Mouse (Mus musculus) embryo, embryonic 9.5 days (tissue): ENCODE data around the gene Tmem120b.

ENCODE experiments used
- DNase-seq: peaks from one replicate; pipeline ENCODE4 v3.0.0-alpha.2; 2017; ENCODE audit errors: extremely low spot score

The Tmem120b gene

DNA sequence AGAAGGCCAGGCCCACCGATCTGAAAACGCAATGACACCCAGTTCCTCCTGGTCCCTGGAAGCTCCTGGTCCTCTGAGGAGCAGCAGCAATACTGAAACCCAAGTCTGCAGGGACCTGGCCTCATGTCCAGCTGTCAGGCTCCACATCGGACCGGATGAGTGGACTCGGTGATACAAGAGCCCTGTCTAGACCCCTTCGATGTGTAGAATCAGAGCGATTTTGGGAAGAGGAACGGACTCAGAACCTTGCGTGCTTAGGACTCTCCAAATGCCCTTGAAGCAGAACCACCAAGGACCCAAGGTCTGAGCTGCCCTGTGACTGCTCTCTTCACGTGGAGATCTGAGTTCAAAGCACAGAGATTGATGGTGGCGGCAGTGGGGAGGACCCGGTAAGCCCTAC lies at the start of gene Tmem120b:
Tmem120b (plus strand) TSS at position 301 of the 400 bp plus-strand sequence.
- DNase-seq = no peak

GRCm38 (mm10) chr5:123019336-123020016 lies 48.7 kb upstream of the Tmem120b start:
- no peak for DNase-seq

DNA sequence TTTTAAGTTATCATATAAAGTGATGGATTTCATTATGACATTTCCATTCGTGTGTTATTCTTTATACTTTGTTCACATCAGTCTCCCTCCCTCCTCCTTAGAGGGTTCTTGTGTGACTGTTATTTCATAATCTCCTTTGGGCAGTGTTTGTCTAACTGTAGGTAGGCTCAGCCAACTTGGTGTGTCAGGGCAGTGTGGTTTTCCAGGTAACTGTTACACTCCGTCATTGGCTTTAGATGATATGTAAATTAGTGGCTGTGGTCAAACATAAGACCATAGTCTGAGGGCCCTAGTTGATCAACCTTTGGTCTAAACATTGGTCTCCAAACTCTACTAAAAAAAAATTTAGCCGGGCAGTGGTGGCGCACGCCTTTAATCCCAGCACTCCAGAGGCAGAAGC lies 47.8 kb upstream of the Tmem120b start:
- no peak for DNase-seq

DNA sequence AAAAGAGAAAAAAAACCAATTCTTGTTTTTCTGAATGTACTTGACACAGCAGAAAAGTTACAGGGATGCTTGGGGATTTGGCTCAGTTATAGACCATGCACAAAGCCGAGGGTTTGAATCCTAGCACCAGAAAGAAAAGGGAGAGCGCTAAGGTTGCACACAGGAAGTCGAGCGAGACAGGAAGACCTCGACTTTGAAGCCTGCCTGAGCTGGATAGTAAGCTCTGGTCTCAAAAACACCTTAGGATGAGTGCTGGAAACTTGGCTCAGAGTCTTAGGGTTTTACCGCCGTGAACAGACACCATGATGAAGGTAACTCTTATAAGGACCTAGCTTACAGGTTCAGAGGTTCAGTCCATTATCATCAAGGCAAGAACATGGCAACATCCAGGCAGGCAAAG lies 46.8 kb upstream of the Tmem120b start:
- no peak for DNase-seq

DNA sequence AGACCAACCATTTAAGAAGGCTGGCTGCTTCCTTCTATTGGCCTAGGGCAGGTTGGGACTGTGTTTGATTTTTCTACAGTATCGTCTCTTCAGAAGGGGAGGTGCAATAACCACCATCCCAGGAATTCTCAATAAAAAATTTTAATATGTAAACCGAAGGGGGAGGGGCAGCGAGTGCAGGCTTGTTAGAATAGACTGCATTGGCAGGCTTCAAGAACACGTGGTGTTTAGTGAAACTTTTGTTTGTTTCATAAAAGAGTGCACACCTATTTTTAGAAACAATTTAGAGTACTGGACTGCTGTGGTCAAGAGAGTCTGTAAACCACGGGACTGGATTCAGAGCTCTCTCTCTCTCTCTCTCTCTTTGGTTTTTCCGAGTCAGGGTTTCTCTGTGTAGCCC lies 45.2 kb upstream of the Tmem120b start:
- no peak for DNase-seq

GRCm38 (mm10) chr5:123024312-123024711 lies 43.9 kb upstream of the Tmem120b start:
- DNase-seq = no peak

DNA sequence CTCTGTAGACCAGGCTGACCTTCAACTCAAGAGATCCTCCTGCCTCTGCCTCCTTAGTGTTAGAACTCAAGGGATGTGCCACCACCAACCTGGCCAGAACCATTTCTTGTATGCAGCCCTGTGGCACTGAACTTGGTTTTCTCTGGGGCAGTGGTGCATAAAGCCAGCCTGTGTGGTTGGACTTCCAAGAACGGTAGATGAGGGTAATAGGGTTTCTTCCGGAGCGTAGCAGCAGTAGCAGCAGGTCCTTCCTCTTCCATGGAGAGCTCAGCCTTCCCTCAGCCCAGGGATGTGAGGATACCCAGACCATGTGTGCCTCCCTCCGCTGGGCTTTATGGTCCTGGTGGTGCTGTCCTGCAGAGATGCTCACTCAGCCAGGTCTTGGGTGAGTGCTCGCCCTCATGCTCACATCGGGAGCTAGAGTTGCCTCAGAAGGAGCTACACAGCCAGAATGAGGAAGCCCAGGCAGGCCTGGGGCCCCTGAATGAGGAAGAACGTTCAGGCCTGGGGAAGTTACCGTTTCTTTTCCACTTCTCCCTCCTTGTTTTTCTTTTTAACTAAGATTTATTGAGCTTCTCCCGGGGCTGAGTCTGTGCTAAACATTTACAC lies 43.1 kb upstream of the Tmem120b start:
- DNase-seq = no peak

GRCm38 (mm10) chr5:123026414-123026813 lies 41.8 kb upstream of the Tmem120b start:
- DNase-seq = no peak

DNA sequence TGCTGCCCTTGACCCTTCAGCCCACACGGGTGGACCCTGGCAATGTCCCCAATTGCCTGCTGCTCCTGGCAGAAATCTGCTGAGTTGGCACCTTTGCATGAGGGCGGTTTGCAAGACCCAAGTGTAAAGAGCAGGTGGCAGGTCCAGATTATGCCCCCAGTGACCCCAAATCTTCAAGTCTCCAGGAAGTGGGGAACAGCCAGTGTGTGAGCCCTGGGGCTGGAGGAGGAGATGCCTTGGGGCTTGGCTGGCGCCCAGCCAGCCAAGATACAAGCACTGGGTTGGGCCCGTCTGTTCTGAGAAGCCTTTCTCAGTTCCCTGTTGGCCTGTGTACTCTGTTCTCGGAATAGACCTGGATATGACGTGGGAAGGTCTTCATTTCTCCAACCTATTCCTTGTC lies 40.8 kb upstream of the Tmem120b start:
- no peak for DNase-seq

- no peak for DNase-seq
Measured at GRCm38 (mm10) chr5:123029729-123030128, 38.5 kb upstream of the Tmem120b start.

- DNase-seq = no peak
Measured at GRCm38 (mm10) chr5:123031312-123031711, 36.9 kb upstream of the Tmem120b start.

GRCm38 (mm10) chr5:123033646-123034160 lies 34.5 kb upstream of the Tmem120b start:
- DNase-seq = no peak

GRCm38 (mm10) chr5:123035089-123035488 lies 33.1 kb upstream of the Tmem120b start:
- no peak for DNase-seq

DNA sequence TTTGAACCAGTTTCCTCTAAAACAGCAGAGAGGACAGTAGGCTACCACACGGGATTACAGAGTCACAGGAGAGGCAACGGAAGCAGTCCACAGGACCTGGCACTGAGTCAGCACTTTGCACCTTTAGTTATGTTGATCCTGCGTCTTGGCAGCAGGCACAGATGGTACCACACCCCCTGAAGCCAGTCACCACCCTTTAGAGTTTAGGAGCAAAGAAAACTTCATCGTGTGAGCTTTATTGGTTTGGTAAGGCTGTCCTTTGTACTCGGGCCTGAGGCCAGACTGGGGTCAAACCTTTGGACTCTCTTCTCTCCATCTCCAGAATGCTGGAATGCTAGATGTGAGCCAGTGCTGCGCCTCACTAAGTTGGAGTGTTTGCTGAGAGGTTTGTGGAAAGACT lies 32.7 kb upstream of the Tmem120b start:
- no peak for DNase-seq

GRCm38 (mm10) chr5:123038115-123038514 lies 30.1 kb upstream of the Tmem120b start:
- no peak for DNase-seq

DNA sequence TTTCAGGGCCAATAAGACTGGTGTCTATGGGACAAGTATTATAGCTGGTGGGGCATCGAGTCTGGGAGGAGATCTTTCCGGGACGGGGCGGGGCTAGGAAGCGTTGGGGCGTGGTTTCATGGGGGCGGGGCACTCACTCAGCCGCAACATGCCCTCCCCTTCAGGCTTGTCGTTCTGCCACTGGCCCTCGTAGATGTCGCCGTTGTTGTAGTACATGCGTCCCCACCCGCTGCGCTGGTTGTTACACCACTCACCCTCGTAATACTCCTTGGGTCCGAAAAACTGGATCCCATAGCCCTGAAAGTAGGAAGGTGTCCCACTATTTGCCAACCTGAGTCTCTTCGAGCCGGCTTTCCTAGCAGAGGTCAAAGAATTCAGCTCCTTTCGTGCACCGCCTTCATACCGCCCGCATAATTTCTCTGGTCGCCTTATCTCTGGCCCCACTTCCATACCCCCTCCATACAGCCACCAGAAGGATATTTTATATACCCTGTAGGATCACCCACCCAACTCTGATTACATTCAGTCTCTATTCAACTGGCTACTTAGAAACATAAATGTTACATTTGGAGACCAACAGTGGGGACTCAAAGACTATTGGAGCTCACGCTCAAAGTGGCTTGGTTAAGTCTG lies 29.0 kb upstream of the Tmem120b start:
- DNase-seq = peak; percentile 84

DNA sequence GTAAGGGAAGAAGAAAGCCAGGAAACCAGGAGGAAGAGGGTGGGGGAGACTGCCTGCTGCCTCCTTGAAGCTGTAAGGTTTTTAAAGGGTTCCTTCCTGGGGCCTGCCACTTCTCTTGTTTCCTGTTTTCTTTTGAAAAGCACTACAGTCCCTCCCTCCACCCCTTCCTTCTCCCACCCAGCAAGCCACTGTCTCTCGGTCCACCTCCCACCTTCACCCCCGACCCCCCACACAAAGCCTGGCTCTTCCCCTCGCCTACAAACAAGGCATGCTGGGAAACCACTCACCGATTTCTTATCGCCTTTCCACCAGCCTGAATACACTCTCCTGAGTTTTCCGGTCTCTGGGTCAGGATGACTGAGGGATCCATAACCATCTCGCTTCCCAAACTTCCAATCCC lies 27.4 kb upstream of the Tmem120b start:
- DNase-seq = no peak

- no peak for DNase-seq
Measured at GRCm38 (mm10) chr5:123043856-123044255, 24.4 kb upstream of the Tmem120b start.

DNA sequence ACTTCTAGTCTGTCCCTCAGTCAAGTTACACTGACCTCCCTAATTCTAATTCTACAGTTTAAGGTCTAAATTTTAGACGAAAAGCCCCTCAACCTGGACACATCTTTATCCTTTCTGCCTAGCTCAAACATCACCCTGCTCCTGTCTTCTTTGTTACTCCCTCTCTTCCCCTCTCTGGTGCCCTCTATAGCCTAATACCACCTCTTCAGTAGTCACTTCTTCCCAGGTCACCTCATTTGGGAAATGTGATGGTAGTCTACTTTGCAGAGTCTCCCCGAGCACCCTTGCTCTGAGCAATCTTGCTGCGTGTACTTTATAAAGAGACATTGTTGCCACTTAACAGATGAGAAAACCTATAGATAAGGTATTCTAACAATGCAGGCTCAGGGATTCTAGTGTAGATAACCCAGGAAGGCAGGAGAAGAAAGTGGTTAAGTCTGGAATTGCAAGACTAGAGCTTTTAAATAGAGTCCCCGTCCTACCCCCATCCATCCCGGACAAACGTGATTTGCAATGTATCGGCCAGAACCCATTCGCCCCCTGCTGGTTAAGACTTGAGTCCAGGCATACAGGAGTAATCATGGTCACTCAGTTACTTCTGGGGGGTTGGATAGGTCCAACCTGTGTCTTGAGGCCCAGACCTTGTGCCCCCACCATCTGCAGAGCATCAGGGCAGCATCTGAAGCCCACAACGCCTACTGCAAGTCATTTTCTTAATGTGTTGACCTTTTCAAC lies 22.5 kb upstream of the Tmem120b start:
- DNase-seq = peak; percentile 63

GRCm38 (mm10) chr5:123046916-123047315 lies 21.3 kb upstream of the Tmem120b start, which contains the start of gene Morn3:
TSS of gene Morn3 (minus strand) at chr5:123047016.
- no peak for DNase-seq

- DNase-seq = peak; percentile 64
Measured at GRCm38 (mm10) chr5:123049271-123049670, 18.9 kb upstream of the Tmem120b start.

GRCm38 (mm10) chr5:123050918-123051317 lies 17.3 kb upstream of the Tmem120b start:
- no peak for DNase-seq
